Mouse (Mus musculus): Measurements from ENCODE around the gene Hsf5. TPM values are rescaled to one million over a fixed set of nuclear protein-coding genes. Genes with fewer than 3 reads are reported as not detected.

The Hsf5 gene
- not detected in 2 replicates for total RNA-seq (2014; fragmentation: Nextera tagmentation)
- not detected in 2 replicates for total RNA-seq (2017)

GRCm38 (mm10) chr11:87616790-87617474 is at the start of gene Hsf5:
Gene Hsf5, plus strand, starts transcription at chr11:87617164.
- no peak for ATAC-seq (replicated peaks; ENCODE audit: poor library complexity, severe bottlenecking)

GRCm38 (mm10) chr11:87568255-87568953 is 48.6 kb upstream of the Hsf5 start, which contains the start of gene Sept4:
Gene Sept4, plus strand, starts transcription at chr11:87568903.
- no peak for ATAC-seq (replicated peaks; ENCODE audit: poor library complexity, severe bottlenecking)

GRCm38 (mm10) chr11:87570743-87571142 is 46.2 kb upstream of the Hsf5 start:
- no peak for ATAC-seq (replicated peaks; ENCODE audit: poor library complexity, severe bottlenecking)

GRCm38 (mm10) chr11:87571361-87571950 is 45.5 kb upstream of the Hsf5 start:
- ATAC-seq (replicated peaks; ENCODE audit: poor library complexity, severe bottlenecking), result no peak

- no peak for ATAC-seq (replicated peaks; ENCODE audit: poor library complexity, severe bottlenecking)
Observed at GRCm38 (mm10) chr11:87573751-87574150, 43.2 kb upstream of the Hsf5 start.

GRCm38 (mm10) chr11:87574520-87575180 is 42.3 kb upstream of the Hsf5 start:
- ATAC-seq (replicated peaks; ENCODE audit: poor library complexity, severe bottlenecking), result no peak

GRCm38 (mm10) chr11:87577601-87578248 is 39.2 kb upstream of the Hsf5 start:
- ATAC-seq (replicated peaks; ENCODE audit: poor library complexity, severe bottlenecking), result no peak

GRCm38 (mm10) chr11:87578249-87578962 is 38.6 kb upstream of the Hsf5 start:
- peak; percentile 91 for ATAC-seq (replicated peaks; ENCODE audit: poor library complexity, severe bottlenecking)

- ATAC-seq (replicated peaks; ENCODE audit: poor library complexity, severe bottlenecking), result 0 out of 2 replicates have a peak, but pooled peaks have one; percentile 14
Observed at GRCm38 (mm10) chr11:87578963-87579601, 37.9 kb upstream of the Hsf5 start.

GRCm38 (mm10) chr11:87579713-87580112 is 37.3 kb upstream of the Hsf5 start:
- ATAC-seq (replicated peaks; ENCODE audit: poor library complexity, severe bottlenecking), result no peak

GRCm38 (mm10) chr11:87580543-87581085 is 36.4 kb upstream of the Hsf5 start:
- no peak for ATAC-seq (replicated peaks; ENCODE audit: poor library complexity, severe bottlenecking)

- ATAC-seq (replicated peaks; ENCODE audit: poor library complexity, severe bottlenecking), result no peak
Observed at GRCm38 (mm10) chr11:87581161-87581865, 35.7 kb upstream of the Hsf5 start.

GRCm38 (mm10) chr11:87581933-87582710 is 34.8 kb upstream of the Hsf5 start:
- no peak for ATAC-seq (replicated peaks; ENCODE audit: poor library complexity, severe bottlenecking)

- ATAC-seq (replicated peaks; ENCODE audit: poor library complexity, severe bottlenecking), result peak; percentile 64
Observed at GRCm38 (mm10) chr11:87583291-87584034, 33.5 kb upstream of the Hsf5 start.

GRCm38 (mm10) chr11:87584711-87585505 is 32.1 kb upstream of the Hsf5 start:
- ATAC-seq (replicated peaks; ENCODE audit: poor library complexity, severe bottlenecking), result no peak

All from granulocyte monocyte progenitor cell, adult 5-6 weeks (primary cell).